Mouse (Mus musculus): ENCODE measurements at regions not wholly inside any gene's neighbourhood (a gene's known extent, or its start where the extent isn't known, plus 50 kb on each side); places are given as distances from the start of the nearest gene placed in this dataset.

DNA sequence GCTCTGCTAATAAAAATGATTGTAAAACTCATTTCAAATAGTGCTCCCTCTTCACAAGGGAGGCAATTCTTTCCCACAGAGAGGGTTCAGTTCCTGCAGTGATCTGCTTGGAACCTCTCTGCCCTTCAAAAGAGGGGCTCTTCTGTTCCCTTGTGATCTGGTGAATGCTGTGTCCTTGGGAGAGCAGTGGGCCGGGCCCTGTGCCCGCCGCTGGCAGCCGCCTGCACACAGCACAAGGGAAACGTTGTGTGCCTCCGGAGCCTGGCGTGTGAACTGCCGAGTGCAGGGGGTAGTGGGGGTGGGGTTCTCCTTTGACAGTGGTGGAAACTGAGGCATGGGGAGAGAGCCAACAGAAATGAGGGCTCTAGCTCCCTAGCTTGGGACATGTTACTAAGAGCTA is 54.4 kb upstream of the Csrp1 start:
- peak in 1 of 2 experiments; percentile 58 for DNase-seq (ENCODE audit: extremely low spot score in 1 of 2, low spot score in 1 of 2)

DNA sequence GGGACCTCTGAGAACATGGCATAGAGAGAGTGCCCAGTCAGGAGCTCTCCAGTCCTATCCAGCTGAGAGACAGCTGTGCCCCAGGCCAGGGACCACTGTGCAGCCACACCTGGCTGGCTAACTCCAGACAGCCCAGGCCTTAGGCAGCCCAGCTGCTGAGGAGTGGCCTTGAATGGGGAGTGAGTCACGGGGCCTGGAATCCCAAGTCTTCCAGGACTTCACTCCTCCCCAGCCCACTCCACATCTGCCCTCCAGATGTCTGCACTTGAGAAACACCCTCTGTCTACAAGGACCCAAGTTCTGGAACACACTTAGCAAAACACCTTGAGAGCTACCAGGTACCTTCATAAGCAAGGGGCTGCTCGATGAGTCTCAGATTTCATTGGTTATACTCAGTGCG is 51.5 kb upstream of the Csrp1 start:
- DNase-seq (ENCODE audit: extremely low spot score in 1 of 2, low spot score in 1 of 2), result no peak

DNA sequence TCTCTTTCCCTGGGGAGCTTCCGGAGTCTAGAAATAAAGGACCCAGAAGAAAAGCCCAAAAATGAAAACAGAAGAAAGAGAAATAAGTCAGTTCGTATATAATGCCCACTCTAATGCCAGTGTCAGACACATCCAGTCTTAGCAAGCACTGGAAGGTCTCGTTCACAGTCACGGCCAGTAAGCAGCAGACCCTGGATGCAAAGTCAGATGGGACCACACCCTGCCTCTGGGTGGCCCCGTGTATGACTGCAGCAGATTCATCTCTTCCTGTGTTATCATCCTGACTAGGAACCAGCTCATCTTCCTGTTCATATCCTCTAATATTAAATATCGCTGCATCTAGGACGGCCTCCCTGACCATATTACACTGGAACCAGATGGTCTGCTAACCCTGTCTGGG is 50.9 kb upstream of the Csrp1 start:
- DNase-seq (ENCODE audit: extremely low spot score in 1 of 2, low spot score in 1 of 2), result no peak

DNA sequence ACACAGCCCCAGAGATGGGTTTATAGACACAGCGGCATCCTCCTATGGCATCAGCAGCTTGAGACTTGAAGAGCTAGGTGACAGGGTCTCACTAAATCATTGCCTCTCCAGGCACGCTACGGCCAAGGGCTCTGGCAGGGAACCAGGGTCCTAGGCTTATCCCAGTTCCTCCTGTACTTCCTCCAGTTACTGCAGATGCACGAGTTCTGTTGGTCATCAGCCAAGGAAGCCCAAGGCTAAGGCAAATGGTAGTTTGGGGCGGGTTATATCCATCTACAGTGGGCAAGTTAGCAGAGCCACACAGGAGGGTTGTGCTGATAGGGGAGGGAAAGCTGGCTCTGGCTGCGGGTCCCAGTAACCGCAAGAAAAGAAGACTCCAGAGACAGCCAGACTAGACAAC is 50.1 kb upstream of the Csrp1 start:
- DNase-seq (ENCODE audit: extremely low spot score in 1 of 2, low spot score in 1 of 2), result no peak

Data from frontal cortex, adult 2 months (tissue).